Mouse (Mus musculus) small intestine, adult 2 months (tissue): Measurements from ENCODE around the gene Cyp27a1.

Source experiments
- CTCF ChIP-seq: fragments of 200-500 bp; IDR thresholded peaks from 2 replicates; pipeline ENCODE4 v1.5.1; 2012; ENCODE audit warnings: low read depth, mild to moderate bottlenecking, control low read depth, inconsistent platforms, low read length, moderate library complexity, mixed read lengths; ENCODE audit not compliant: insufficient replicate concordance, insufficient read length; ENCODE audit errors: extremely low read depth
- POLR2A ChIP-seq: fragments of 200-500 bp; IDR thresholded peaks from 2 replicates; pipeline ENCODE4 v1.6.1; 2012; ENCODE audit warnings: low read depth, mild to moderate bottlenecking, control low read depth, inconsistent platforms, low read length, moderate library complexity

GRCm38 (mm10) chr1:74754175-74754785, 40.9 kb downstream of the Cyp27a1 start:
- TF ChIP-seq CTCF (no peak), POLR2A (no peak)
